Mouse (Mus musculus) cortical plate, adult 2 months (tissue): ENCODE data around the gene BC035044.

ENCODE experiments used
- CTCF ChIP-seq: fragments of 200-500 bp; IDR thresholded peaks from 2 replicates; pipeline ENCODE4 v1.5.1; 2011; ENCODE audit warnings: mild to moderate bottlenecking, control low read depth, low read length; ENCODE audit not compliant: insufficient read depth; ENCODE audit errors: extremely low read depth
- POLR2A ChIP-seq: fragments of 200-500 bp; IDR thresholded peaks from 2 replicates; pipeline ENCODE4 v1.6.1; 2011; ENCODE audit warnings: mild to moderate bottlenecking, low read length, control low read depth; ENCODE audit not compliant: insufficient read depth; ENCODE audit errors: extremely low read depth

GRCm38 (mm10) chr6:128850671-128851070, 40.3 kb downstream of the BC035044 start:
- no peak for TF ChIP-seq CTCF
- TF ChIP-seq POLR2A: no peak
